Mouse (Mus musculus) limb, embryonic 14.5 days (tissue): ENCODE measurements around the gene Cntn5. TPM values are rescaled to one million over a fixed set of nuclear protein-coding genes. Genes with fewer than 3 reads are reported as not detected.

ENCODE experiments used
- ATAC-seq: fragments of 200-750 bp; cut with Nextera tagmentation; 2 replicates; pipeline ENCODE4 v1.8.0; 2017; ENCODE audit warnings: low read depth, moderate number of reproducible peaks, moderate TSS enrichment; ENCODE audit not compliant: low FRiP score
- DNase-seq: peaks from one replicate; pipeline ENCODE4 v3.0.0-alpha.2; 2015; ENCODE audit warnings: low spot score
- H3K27ac ChIP-seq: fragments of 300-500 bp; sonication (generic); replicated peaks from 2 replicates; pipeline ENCODE4 v1.5.1; 2014; ENCODE audit warnings: low read depth, mild to moderate bottlenecking, low read length, moderate library complexity, mixed read lengths
- H3K27me3 ChIP-seq: fragments of 300-500 bp; sonication (generic); 2 replicates; pipeline ENCODE4 v1.6.1; 2014; ENCODE audit warnings: low read length, mixed read lengths; ENCODE audit not compliant: control insufficient read depth, insufficient read depth
- H3K36me3 ChIP-seq: fragments of 300-500 bp; sonication (generic); 2 replicates; pipeline ENCODE4 v1.6.1; 2014; ENCODE audit warnings: mild to moderate bottlenecking, low read length, moderate library complexity, mixed read lengths; ENCODE audit not compliant: control insufficient read depth, insufficient read depth
- H3K4me1 ChIP-seq: fragments of 300-500 bp; sonication (generic); 2 replicates; pipeline ENCODE4 v1.6.1; 2014; ENCODE audit warnings: antibody characterized with exemption, low read length, mixed read lengths; ENCODE audit not compliant: control insufficient read depth, insufficient read depth
- H3K4me2 ChIP-seq: fragments of 300-500 bp; sonication (generic); replicated peaks from 2 replicates; pipeline ENCODE4 v1.6.1; 2014; ENCODE audit warnings: low read depth, mild to moderate bottlenecking, low read length, moderate library complexity; ENCODE audit not compliant: severe bottlenecking
- H3K4me3 ChIP-seq: fragments of 300-500 bp; sonication (generic); replicated peaks from 2 replicates; pipeline ENCODE4 v1.5.1; 2014; ENCODE audit warnings: low read length
- H3K9ac ChIP-seq: fragments of 300-500 bp; sonication (generic); 2 replicates; pipeline ENCODE4 v1.6.1; 2014; ENCODE audit warnings: mild to moderate bottlenecking, low read depth, low read length, moderate library complexity; ENCODE audit not compliant: severe bottlenecking
- H3K9me3 ChIP-seq: fragments of 300-500 bp; sonication (generic); 2 replicates; pipeline ENCODE4 v1.6.1; 2016; ENCODE audit warnings: low read length; ENCODE audit not compliant: control insufficient read depth
- POLR2A ChIP-seq: fragments of 200-500 bp; IDR thresholded peaks from 2 replicates; pipeline ENCODE4 v1.8.0; 2012; ENCODE audit warnings: inconsistent platforms, mild to moderate bottlenecking, moderate library complexity, borderline replicate concordance; ENCODE audit not compliant: insufficient read depth, insufficient read length; ENCODE audit errors: extremely low read depth
- WGBS: fragments of 180-500 bp; shearing (Covaris S2); extraction: QIAGEN DNeasy Blood & Tissue Kit; methylation state at CpG from one replicate; pipeline ENCODE4 v1.1.7; 2014; 5-methylcytosine and 5-hydroxymethylcytosine counted together
- polyA plus RNA-seq, 2 experiments: library from polyadenylated mRNA; depleted of rRNA in 1 of 2; stranded (reverse) in 1 of 2; unstranded in 1 of 2; fragments of >200 nt; fragmentation: Nextera tagmentation in 1 of 2; extraction: Ambion mirVana in 1 of 2; gene quantifications; 2 replicates each; pipeline versions ENCODE4 v1.2.1 to v1.2.3; 2012 to 2014

The Cntn5 gene
- polyA plus RNA-seq, 2 experiments, result 0.41 to 0.87 TPM

- TF ChIP-seq POLR2A, result no peak
- H3K9ac ChIP-seq, result no peak overlapping the region
- WGBS, result 68% methylated on average over 3 of the region's 3 CpGs
- no peaks in the 10 kb centered on the region for H3K27me3 ChIP-seq
- no peaks in the 10 kb centered on the region for H3K9me3 ChIP-seq
- H3K36me3 ChIP-seq, result no peaks in the 10 kb centered on the region
- H3K4me1 ChIP-seq, result no peaks in the 10 kb centered on the region
- no peak overlapping the region for H3K4me3 ChIP-seq
- H3K27ac ChIP-seq, result no peak overlapping the region
- ATAC-seq (no peak), DNase-seq (no peak)
- no peak overlapping the region for H3K4me2 ChIP-seq
Observed at GRCm38 (mm10) chr9:10448987-10449563, 455.5 kb downstream of the Cntn5 start.

GRCm38 (mm10) chr9:10447220-10447837, 457.2 kb downstream of the Cntn5 start:
- no peaks in the 10 kb centered on the region for H3K27me3 ChIP-seq
- no peak for TF ChIP-seq POLR2A
- ATAC-seq, result no peak
- H3K4me2 ChIP-seq, result no peak overlapping the region
- H3K4me3 ChIP-seq, result no peak overlapping the region
- no peaks in the 10 kb centered on the region for H3K9me3 ChIP-seq
- H3K27ac ChIP-seq, result no peak overlapping the region
- DNase-seq, result no peak
- H3K9ac ChIP-seq, result no peak overlapping the region
- no peaks in the 10 kb centered on the region for H3K4me1 ChIP-seq
- no peaks in the 10 kb centered on the region for H3K36me3 ChIP-seq

DNA sequence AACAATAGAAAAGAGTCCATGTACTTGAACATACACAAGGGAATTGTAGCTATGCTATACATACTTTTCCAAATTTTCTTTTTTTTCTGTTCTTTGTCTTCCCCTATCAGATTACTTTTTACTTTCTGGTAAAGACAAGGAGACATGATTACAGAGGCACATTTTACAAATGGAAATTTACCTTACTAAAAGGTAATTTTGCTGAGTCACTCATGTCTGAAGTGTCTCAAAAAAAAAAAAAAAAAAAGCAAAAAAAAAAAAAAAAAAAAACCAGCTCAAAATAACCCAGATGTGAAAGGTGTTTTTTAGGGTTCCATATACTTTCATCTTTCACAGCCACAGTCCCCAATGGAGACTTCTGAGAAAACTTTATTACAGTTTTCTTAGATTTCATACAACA, 492.5 kb downstream of the Cntn5 start:
- H3K4me2 ChIP-seq, result no peak overlapping the region
- no peaks in the 10 kb centered on the region for H3K9me3 ChIP-seq
- H3K36me3 ChIP-seq, result no peaks in the 10 kb centered on the region
- no peak for TF ChIP-seq POLR2A
- H3K27ac ChIP-seq, result no peak overlapping the region
- H3K4me3 ChIP-seq, result no peak overlapping the region
- DNase-seq (no peak), ATAC-seq (no peak)
- H3K27me3 ChIP-seq, result no peaks in the 10 kb centered on the region
- H3K4me1 ChIP-seq, result no peaks in the 10 kb centered on the region
- H3K9ac ChIP-seq, result no peak overlapping the region

DNA sequence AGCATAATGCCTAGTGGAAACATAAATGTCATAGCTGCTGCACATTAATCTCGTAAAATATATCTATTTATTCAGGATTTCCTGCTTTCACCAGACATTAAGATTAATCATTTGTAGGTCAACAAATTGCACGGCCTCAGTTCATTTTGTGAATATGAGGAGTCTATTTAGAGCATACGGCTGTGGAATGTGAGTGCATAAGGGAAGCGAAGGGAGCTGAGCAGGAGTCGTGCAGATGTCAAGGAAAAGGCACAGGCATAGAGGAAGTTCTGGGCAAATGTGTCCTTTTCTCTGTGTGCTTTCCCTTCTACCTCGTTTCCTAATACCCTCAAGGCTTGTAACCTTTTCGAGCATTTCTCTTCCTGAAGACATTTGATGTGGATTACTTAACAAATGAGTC, 504.5 kb downstream of the Cntn5 start:
- Histone ChIP-seq H3K4me2 (no peak overlapping the region), H3K4me1 (no peaks in the 10 kb centered on the region), H3K9me3 (no peaks in the 10 kb centered on the region), H3K27ac (no peak overlapping the region), H3K9ac (no peak overlapping the region), H3K36me3 (no peaks in the 10 kb centered on the region), H3K4me3 (no peak overlapping the region), H3K27me3 (no peaks in the 10 kb centered on the region)
- ATAC-seq (no peak), DNase-seq (no peak)
- TF ChIP-seq POLR2A, result no peak
- 37% methylated on average over 7 of the region's 7 CpGs for WGBS

DNA sequence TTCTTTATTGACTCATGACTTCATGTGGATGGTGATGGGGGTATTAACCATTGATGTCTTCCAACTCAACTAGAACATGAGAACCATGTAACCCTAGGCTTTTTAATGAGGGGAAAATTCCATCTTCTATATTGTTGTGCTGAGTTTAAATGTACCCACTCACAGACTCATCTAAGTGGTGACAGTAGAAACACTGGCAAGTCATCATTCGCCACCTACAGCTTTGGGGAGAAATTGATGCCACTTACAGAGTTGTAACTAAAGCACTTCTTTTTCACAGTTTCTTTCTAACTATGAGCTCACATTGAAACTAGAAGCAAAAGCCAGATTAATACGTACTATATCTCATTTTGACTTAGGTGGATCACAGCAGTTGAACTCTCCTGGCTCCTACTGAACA, 514.7 kb downstream of the Cntn5 start:
- no peak overlapping the region for H3K27ac ChIP-seq
- H3K36me3 ChIP-seq, result no peaks in the 10 kb centered on the region
- H3K9ac ChIP-seq, result no peak overlapping the region
- no peak for TF ChIP-seq POLR2A
- no peaks in the 10 kb centered on the region for H3K27me3 ChIP-seq
- H3K4me2 ChIP-seq, result no peak overlapping the region
- H3K4me1 ChIP-seq, result no peaks in the 10 kb centered on the region
- no peak overlapping the region for H3K4me3 ChIP-seq
- H3K9me3 ChIP-seq, result no peaks in the 10 kb centered on the region
- WGBS, result 90% methylated on average over 2 of the region's 2 CpGs
- DNase-seq (no peak), ATAC-seq (no peak)
